Mouse (Mus musculus) T-helper 17 cell (primary cell): Measurements from ENCODE around the gene Izumo4.

Source experiments
- in situ Hi-C, 2 experiments: fragments of 300-600 bp; cut with MboI, MseI; formaldehyde crosslinking; loops; 1 replicate in 1 of 2; 2 replicates in 1 of 2; pipeline ENCODE4 v1.15.1; 2025; ENCODE audit warnings: high pct_unique_total_duplicates in 2 of 2

Izumo4 gene

GRCm38 (mm10) chr10:80684984-80685383 lies 17.0 kb upstream of the Izumo4 start:
- in situ Hi-C loops: loop anchor here (5.0 to 10.0 kb wide), 4 partner anchors 78 to 663 kb away; partner anchors contain the start of genes Klf16 (in 2 of the 2) and Gm49322 (in 1 of the 2)

GRCm38 (mm10) chr10:80686617-80687016 lies 15.4 kb upstream of the Izumo4 start:
- in situ Hi-C loops: loop anchor here (5.0 to 10.0 kb wide), 3 partner anchors 79 to 112 kb away; partner anchors contain the start of genes Klf16 (in 2 of the 2) and Gm49322 (in 1 of the 2)

GRCm38 (mm10) chr10:80687850-80688249 lies 14.1 kb upstream of the Izumo4 start:
- in situ Hi-C loops: loop anchor here (5.0 to 10.0 kb wide), 3 partner anchors 81 to 113 kb away; partner anchors contain the start of genes Klf16 (in 2 of the 2) and Gm49322 (in 1 of the 2)

- in situ Hi-C loops: no loop called here
Observed at GRCm38 (mm10) chr10:80692249-80693165, 9.5 kb upstream of the Izumo4 start.

GRCm38 (mm10) chr10:80693401-80694045 lies 8.5 kb upstream of the Izumo4 start:
- in situ Hi-C loops: no loop called here

- in situ Hi-C loops: no loop called here
Observed at GRCm38 (mm10) chr10:80694159-80694938, 7.6 kb upstream of the Izumo4 start.

GRCm38 (mm10) chr10:80695186-80695585 lies 6.8 kb upstream of the Izumo4 start:
- in situ Hi-C loops: no loop called here

GRCm38 (mm10) chr10:80695801-80696501 lies 6.0 kb upstream of the Izumo4 start:
- in situ Hi-C loops: no loop called here

- in situ Hi-C loops: no loop called here
Observed at GRCm38 (mm10) chr10:80696502-80697392, 5.2 kb upstream of the Izumo4 start.

GRCm38 (mm10) chr10:80697393-80697787 lies 4.6 kb upstream of the Izumo4 start:
- in situ Hi-C loops: no loop called here

GRCm38 (mm10) chr10:80697812-80698211 lies 4.2 kb upstream of the Izumo4 start:
- in situ Hi-C loops: no loop called here

GRCm38 (mm10) chr10:80698605-80699004 lies 3.4 kb upstream of the Izumo4 start:
- in situ Hi-C loops: no loop called here

GRCm38 (mm10) chr10:80700038-80700504 lies 1.9 kb upstream of the Izumo4 start:
- in situ Hi-C loops: loop anchor here in 1 of 2 experiments (5.0 kb wide), 1 partner anchor 43 kb away; the partner anchor contains the start of gene Btbd2

- in situ Hi-C loops: loop anchor here in 1 of 2 experiments (5.0 kb wide), 1 partner anchor 43 kb away; the partner anchor contains the start of gene Btbd2
Observed at GRCm38 (mm10) chr10:80700732-80701131, 1.3 kb upstream of the Izumo4 start.

- in situ Hi-C loops: loop anchor here in 1 of 2 experiments (5.0 kb wide), 1 partner anchor 45 kb away; the partner anchor contains the start of gene Btbd2
Observed at GRCm38 (mm10) chr10:80702536-80703390, 779 bp downstream of the Izumo4 start.

- in situ Hi-C loops: loop anchor here in 1 of 2 experiments (5.0 kb wide), 1 partner anchor 46 kb away; the partner anchor contains the start of gene Btbd2
Observed at GRCm38 (mm10) chr10:80703643-80704042, 1.7 kb downstream of the Izumo4 start.

- in situ Hi-C loops: loop anchor here in 1 of 2 experiments (5.0 kb wide), 1 partner anchor 47 kb away; the partner anchor contains the start of gene Btbd2
Observed at GRCm38 (mm10) chr10:80704418-80704817, 2.4 kb downstream of the Izumo4 start.

- in situ Hi-C loops: no loop called here
Observed at GRCm38 (mm10) chr10:80705033-80705432, 3.0 kb downstream of the Izumo4 start.
